Mouse (Mus musculus) hindbrain, postnatal 0 days (tissue): ENCODE data around the gene Gm49318. TPM values are rescaled to one million over a fixed set of nuclear protein-coding genes. Genes with fewer than 3 reads are reported as not detected.

ENCODE experiments used
- ATAC-seq: fragments of 200-750 bp; cut with Nextera tagmentation; 2 replicates; pipeline ENCODE4 v1.8.0; 2017; ENCODE audit warnings: mild to moderate bottlenecking, moderate TSS enrichment, moderate library complexity
- DNase-seq: peaks from one replicate; pipeline ENCODE4 v3.0.0-alpha.2; 2015; ENCODE audit warnings: low spot score
- H3K27ac ChIP-seq: fragments of 300-500 bp; sonication (generic); 2 replicates; pipeline ENCODE4 v1.5.1; 2014; ENCODE audit warnings: mild to moderate bottlenecking
- H3K27me3 ChIP-seq: fragments of 300-500 bp; sonication (generic); 2 replicates; pipeline ENCODE4 v1.6.1; 2014; ENCODE audit warnings: low read length, mixed read lengths; ENCODE audit not compliant: insufficient read depth
- H3K36me3 ChIP-seq: fragments of 300-500 bp; sonication (generic); 2 replicates; pipeline ENCODE4 v1.6.1; 2014; ENCODE audit warnings: low read length, mixed read lengths; ENCODE audit not compliant: insufficient read depth
- H3K4me1 ChIP-seq: fragments of 300-500 bp; sonication (generic); 2 replicates; pipeline ENCODE4 v1.6.1; 2014; ENCODE audit warnings: antibody characterized with exemption, low read length, mixed read lengths; ENCODE audit not compliant: insufficient read depth
- H3K4me2 ChIP-seq: fragments of 300-500 bp; sonication (generic); 2 replicates; pipeline ENCODE4 v1.6.1; 2014; ENCODE audit warnings: low read depth, mild to moderate bottlenecking, low read length, moderate library complexity, mixed read lengths
- H3K4me3 ChIP-seq: fragments of 300-500 bp; sonication (generic); 2 replicates; pipeline ENCODE4 v1.5.1; 2014; ENCODE audit warnings: low read length
- H3K9ac ChIP-seq: fragments of 300-500 bp; sonication (generic); replicated peaks from 2 replicates; pipeline ENCODE4 v1.6.1; 2014; ENCODE audit warnings: mild to moderate bottlenecking, low read length, moderate library complexity, mixed read lengths
- H3K9me3 ChIP-seq: fragments of 300-500 bp; sonication (generic); 2 replicates; pipeline ENCODE4 v1.6.1; 2016; ENCODE audit warnings: low read length, mixed read lengths
- CTCF ChIP-seq: IDR thresholded peaks from 2 replicates; pipeline ENCODE4 v1.5.1; 2016; ENCODE audit warnings: antibody characterized with exemption, control low read depth, low read depth
- WGBS: fragments of 180-500 bp; shearing (Covaris S2); extraction: QIAGEN DNeasy Blood & Tissue Kit; methylation state at CpG from one replicate; pipeline ENCODE4 v1.1.7; 2014; 5-methylcytosine and 5-hydroxymethylcytosine counted together
- polyA plus RNA-seq: library from polyadenylated mRNA; unstranded; fragments of >200 nt; fragmentation: Nextera tagmentation; extraction: Ambion mirVana; gene quantifications from 2 replicates; pipeline ENCODE4 v1.2.1, GENCODE M21; 2015
- total RNA-seq: library from RNA; depleted of rRNA; stranded (reverse); fragments of >200 nt; gene quantifications from 2 replicates; pipeline ENCODE4 v1.2.3, GENCODE M21; 2014

Gm49318 gene
- total and polyA plus RNA-seq, 2 experiments from 2014 or later, result not detected

GRCm38 (mm10) chr9:22037826-22038225 is 33.2 kb downstream of the Gm49318 start:
- Histone ChIP-seq H3K4me2 (no peak overlapping the region), H3K4me3 (no peak overlapping the region), H3K4me1 (0 out of 2 replicates have a peak, but pooled peaks cover 4% of the 10 kb centered on the region), H3K9ac (no peak overlapping the region), H3K27ac (no peak overlapping the region), H3K36me3 (no peaks in the 10 kb centered on the region), H3K9me3 (no peaks in the 10 kb centered on the region), H3K27me3 (no peaks in the 10 kb centered on the region)
- ATAC-seq (no peak), DNase-seq (no peak)
- WGBS, result 76% methylated on average over 10 of the region's 10 CpGs
- no peak for TF ChIP-seq CTCF

GRCm38 (mm10) chr9:22035300-22036044 is 35.6 kb downstream of the Gm49318 start:
- peak; percentile 37 for ATAC-seq
- TF ChIP-seq CTCF, result no peak
- Histone ChIP-seq H3K27ac (no peak overlapping the region), H3K36me3 (peaks cover 9% of the 10 kb centered on the region), H3K9ac (no peak overlapping the region), H3K9me3 (no peaks in the 10 kb centered on the region), H3K27me3 (no peaks in the 10 kb centered on the region), H3K4me2 (no peak overlapping the region), H3K4me1 (0 out of 2 replicates have a peak, but pooled peaks cover 4% of the 10 kb centered on the region), H3K4me3 (no peak overlapping the region)
- WGBS, result 21% methylated on average over 6 of the region's 6 CpGs
- peak; percentile 69 for DNase-seq

- Histone ChIP-seq H3K27ac (no peak overlapping the region), H3K36me3 (peaks cover 21% of the 10 kb centered on the region), H3K27me3 (no peaks in the 10 kb centered on the region), H3K4me2 (no peak overlapping the region), H3K9ac (no peak overlapping the region), H3K9me3 (no peaks in the 10 kb centered on the region), H3K4me3 (no peak overlapping the region), H3K4me1 (no peaks in the 10 kb centered on the region)
- DNase-seq, result no peak
- WGBS, result 90% methylated on average over 9 of the region's 9 CpGs
- no peak for ATAC-seq
- TF ChIP-seq CTCF, result no peak
These were observed 40.7 kb downstream of the Gm49318 start for GRCm38 (mm10) chr9:22030386-22030785.

GRCm38 (mm10) chr9:22028467-22028866 is 42.6 kb downstream of the Gm49318 start:
- Histone ChIP-seq H3K4me2 (no peak overlapping the region), H3K36me3 (peaks cover 34% of the 10 kb centered on the region), H3K27ac (no peak overlapping the region), H3K4me3 (no peak overlapping the region), H3K9ac (no peak overlapping the region), H3K9me3 (no peaks in the 10 kb centered on the region), H3K4me1 (no peaks in the 10 kb centered on the region), H3K27me3 (no peaks in the 10 kb centered on the region)
- 16% methylated on average over 7 of the region's 7 CpGs for WGBS
- DNase-seq, result no peak
- no peak for TF ChIP-seq CTCF
- ATAC-seq, result no peak

GRCm38 (mm10) chr9:22024592-22024991 is 46.5 kb downstream of the Gm49318 start:
- Histone ChIP-seq H3K36me3 (peaks cover 29% of the 10 kb centered on the region), H3K9ac (no peak overlapping the region), H3K27ac (no peak overlapping the region), H3K27me3 (no peaks in the 10 kb centered on the region), H3K4me3 (no peak overlapping the region), H3K4me2 (no peak overlapping the region), H3K4me1 (no peaks in the 10 kb centered on the region), H3K9me3 (no peaks in the 10 kb centered on the region)
- ATAC-seq (no peak), DNase-seq (no peak)
- 46% methylated on average over 8 of the region's 8 CpGs for WGBS
- TF ChIP-seq CTCF, result no peak

- TF ChIP-seq CTCF, result no peak
- Histone ChIP-seq H3K9ac (no peak overlapping the region), H3K4me3 (no peak overlapping the region), H3K4me2 (no peak overlapping the region), H3K4me1 (no peaks in the 10 kb centered on the region), H3K9me3 (no peaks in the 10 kb centered on the region), H3K36me3 (peaks cover 31% of the 10 kb centered on the region), H3K27me3 (no peaks in the 10 kb centered on the region), H3K27ac (no peak overlapping the region)
- peak; percentile 13; the same call in 1 of the 2 replicates for ATAC-seq
- peak; percentile 50 for DNase-seq
- WGBS, result 59% methylated on average over 7 of the region's 7 CpGs
These were observed 53.7 kb downstream of the Gm49318 start for GRCm38 (mm10) chr9:22017208-22017825.

- Histone ChIP-seq H3K4me2 (no peak overlapping the region), H3K9me3 (no peaks in the 10 kb centered on the region), H3K36me3 (peaks cover 41% of the 10 kb centered on the region), H3K4me3 (no peak overlapping the region), H3K27ac (no peak overlapping the region), H3K27me3 (no peaks in the 10 kb centered on the region), H3K4me1 (no peaks in the 10 kb centered on the region), H3K9ac (no peak overlapping the region)
- DNase-seq, result no peak
- 61% methylated on average over 10 of the region's 10 CpGs for WGBS
- no peak for ATAC-seq
- TF ChIP-seq CTCF, result no peak
These were observed 54.8 kb downstream of the Gm49318 start for GRCm38 (mm10) chr9:22016245-22016644.
